Comparison of ENCODE assay signal across 8 mouse cellular contexts in genomic region chr6:71271057-71271388, GRCm38 (mm10). TPM values are rescaled to one million over a fixed set of nuclear protein-coding genes. Genes with fewer than 3 reads are reported as not detected.
A peak's percentile ranks its signal among the peaks of the same experiment; 100 is the strongest.
DNase-seq lines count a peak whose midpoint lies in the region; ATAC-seq and TF ChIP-seq lines count a peak whose summit lies in the region.

No protein-coding gene starts in this region.

- no peak for TF ChIP-seq CTCF in ES-Bruce4 (IDR thresholded peaks at IDR 0.05; ENCODE audit: low read depth, low read length)

- no peaks in the 10 kb centered on the region for H3K27me3 ChIP-seq in heart, embryonic 13.5 days (replicated peaks)
- H3K27me3 ChIP-seq in ES-Bruce4 (ENCODE audit: control insufficient read depth, insufficient read depth, low read length, poor library complexity, severe bottlenecking): no peaks in the 10 kb centered on the region
- no peaks in the 10 kb centered on the region for H3K27me3 ChIP-seq in forebrain, embryonic 15.5 days
- no peaks in the 10 kb centered on the region for H3K27me3 ChIP-seq in liver, embryonic 16.5 days (ENCODE audit: control insufficient read depth, insufficient read depth, low read depth, low read length)

- H3K9me3 ChIP-seq in heart, embryonic 13.5 days: no peaks in the 10 kb centered on the region
- no peaks in the 10 kb centered on the region for H3K9me3 ChIP-seq in ES-Bruce4 (replicated peaks; ENCODE audit: control insufficient read depth, insufficient read depth, low read length, poor library complexity, severe bottlenecking)
- H3K9me3 ChIP-seq in forebrain, embryonic 15.5 days: no peaks in the 10 kb centered on the region
- H3K9me3 ChIP-seq in liver, embryonic 16.5 days (replicated peaks; ENCODE audit: control insufficient read depth, low read length): no peaks in the 10 kb centered on the region

- DNase-seq in heart, adult 11 months: no peak
- DNase-seq in cerebellum, postnatal 10 days: no peak
- DNase-seq in left cerebral cortex, postnatal 25 days (ENCODE audit: low spot score in 2 of 2): no peak
- no peak for DNase-seq in adrenal gland, adult 8-10 months

- peak overlapping the region; percentile 69 for H3K9ac ChIP-seq in heart, embryonic 13.5 days
- H3K9ac ChIP-seq in ES-Bruce4 (ENCODE audit: low read depth, poor library complexity, severe bottlenecking): peak overlapping the region; percentile 86
- H3K9ac ChIP-seq in forebrain, embryonic 15.5 days (replicated peaks): peak overlapping the region; percentile 41
- peak overlapping the region; percentile 49 for H3K9ac ChIP-seq in liver, embryonic 16.5 days (ENCODE audit: low read depth, low read length)

- intact Hi-C loops in left cerebral cortex, postnatal 25 days (cut with DNase I): loop anchor here (2.0 to 10.0 kb wide), 5 partner anchors 124 to 554 kb away; partner anchors contain the start of genes Kdm3a, Mrpl35 and Rnf103

- no peaks in the 10 kb centered on the region for H3K36me3 ChIP-seq in heart, embryonic 13.5 days
- no peaks in the 10 kb centered on the region for H3K36me3 ChIP-seq in ES-Bruce4 (ENCODE audit: control insufficient read depth, insufficient read depth, low read length, poor library complexity, severe bottlenecking)
- H3K36me3 ChIP-seq in forebrain, embryonic 15.5 days: no peaks in the 10 kb centered on the region
- H3K36me3 ChIP-seq in liver, embryonic 16.5 days (ENCODE audit: control insufficient read depth, insufficient read depth): no peaks in the 10 kb centered on the region

- TF ChIP-seq POLR2A in ES-Bruce4 (IDR thresholded peaks at IDR 0.05; ENCODE audit: insufficient read depth, low read length): no peak

- no peak for TF ChIP-seq EP300 in ES-Bruce4 (IDR thresholded peaks at IDR 0.05; ENCODE audit: insufficient read depth, low read depth, low read length)

- H3K4me1 ChIP-seq in heart, embryonic 13.5 days: peaks cover 45% of the 10 kb centered on the region
- no peaks in the 10 kb centered on the region for H3K4me1 ChIP-seq in ES-Bruce4 (ENCODE audit: control insufficient read depth, insufficient read depth, low read length)
- peaks cover 17% of the 10 kb centered on the region for H3K4me1 ChIP-seq in forebrain, embryonic 15.5 days
- H3K4me1 ChIP-seq in liver, embryonic 16.5 days (ENCODE audit: control insufficient read depth, low read depth, low read length): peaks cover 13% of the 10 kb centered on the region

- H3K27ac ChIP-seq in heart, embryonic 13.5 days (replicated peaks): peak overlapping the region; percentile 97
- peak overlapping the region; percentile 87 for H3K27ac ChIP-seq in ES-Bruce4 (ENCODE audit: insufficient read depth, low read length)
- H3K27ac ChIP-seq in forebrain, embryonic 15.5 days (replicated peaks): peak overlapping the region; percentile 87
- H3K27ac ChIP-seq in liver, embryonic 16.5 days (ENCODE audit: low read length): peak overlapping the region; percentile 86

- peak overlapping the region; percentile 78 for H3K4me3 ChIP-seq in heart, embryonic 13.5 days
- peak overlapping the region; percentile 96 for H3K4me3 ChIP-seq in ES-Bruce4 (ENCODE audit: low read depth, low read length)
- peak overlapping the region; percentile 70 for H3K4me3 ChIP-seq in forebrain, embryonic 15.5 days
- H3K4me3 ChIP-seq in liver, embryonic 16.5 days (ENCODE audit: low read depth, low read length): peak overlapping the region; percentile 95

- 2% methylated on average over 8 of the region's 8 CpGs for WGBS in heart, embryonic 13.5 days
- 1% methylated on average over 8 of the region's 8 CpGs for WGBS in forebrain, embryonic 15.5 days
- WGBS in liver, embryonic 16.5 days (ENCODE audit: insufficient replicate concordance): 1% methylated on average over 8 of the region's 8 CpGs

- no peak; the same call in 1 of the 2 replicates for ATAC-seq in heart, embryonic 13.5 days (ENCODE audit: extremely low read depth, insufficient number of reproducible peaks, low FRiP score, low TSS enrichment)
- ATAC-seq in forebrain, embryonic 15.5 days (replicated peaks): peak; percentile 74; the same call in 1 of the 2 replicates
- ATAC-seq in liver, embryonic 16.5 days (ENCODE audit: low read depth): peak; percentile 1

- peak overlapping the region; percentile 86 for H3K4me2 ChIP-seq in heart, embryonic 13.5 days
- H3K4me2 ChIP-seq in forebrain, embryonic 15.5 days (replicated peaks): peak overlapping the region; percentile 69
- H3K4me2 ChIP-seq in liver, embryonic 16.5 days (ENCODE audit: low read depth, low read length): peak overlapping the region; percentile 88

RNA-seq across cellular contexts. Expression of gene Krcc1, which starts 0.5 kb away (rescaled TPM):
- 48.5 and 57.4 TPM in 2 replicates for polyA plus RNA-seq in heart, embryonic 13.5 days (2015; fragmentation: Nextera tagmentation; extraction: Ambion mirVana)
- 53.7 and 59.1 TPM in 2 replicates for polyA plus RNA-seq in ES-Bruce4 (2011; ENCODE audit: insufficient read depth, insufficient read length, low read depth, missing spikeins)
- 20.5 and 21.3 TPM in 2 replicates for polyA plus RNA-seq in forebrain, embryonic 15.5 days (2015; fragmentation: Nextera tagmentation; extraction: Ambion mirVana)
- 23.0 and 24.5 TPM in 2 replicates for polyA plus RNA-seq in liver, embryonic 16.5 days (2015; fragmentation: Nextera tagmentation; extraction: Ambion mirVana)
- total RNA-seq in left cerebral cortex, postnatal 25 days (2021): 10 to 100 TPM; 13.6 to 14.9 TPM
- total RNA-seq in adrenal gland, adult 8-10 months (2022): 10 to 100 TPM; 57.0 to 69.2 (median 65.6) TPM

RNA-seq across cellular contexts. Expression of gene Smyd1, which starts 51.0 kb away (rescaled TPM):
- polyA plus RNA-seq in heart, embryonic 13.5 days (2015; fragmentation: Nextera tagmentation; extraction: Ambion mirVana): 90.5 and 93.4 TPM in 2 replicates
- 0.42 and 0.61 TPM in 2 replicates for polyA plus RNA-seq in ES-Bruce4 (2011; ENCODE audit: insufficient read depth, insufficient read length, low read depth, missing spikeins)
- polyA plus RNA-seq in forebrain, embryonic 15.5 days (2015; fragmentation: Nextera tagmentation; extraction: Ambion mirVana): 0.15 and 0.26 TPM in 2 replicates
- 0.47 and 0.64 TPM in 2 replicates for polyA plus RNA-seq in liver, embryonic 16.5 days (2015; fragmentation: Nextera tagmentation; extraction: Ambion mirVana)
- 1 to 10 TPM in 1 of 2 experiments, under 1 TPM in 1; 0.96 to 2.4 TPM for total RNA-seq in left cerebral cortex, postnatal 25 days (2021)
- total RNA-seq in adrenal gland, adult 8-10 months (2022): under 1 TPM in 3 of 4 experiments, not detected in 1; 0.13 to 0.23 (median 0.21) TPM

RNA-seq across cellular contexts. Expression of gene Cd8b1, which starts 51.6 kb away (rescaled TPM):
- 0.12 TPM in 1 of 2 replicates, not detected in the other for polyA plus RNA-seq in heart, embryonic 13.5 days (2015; fragmentation: Nextera tagmentation; extraction: Ambion mirVana)
- polyA plus RNA-seq in ES-Bruce4 (2011; ENCODE audit: insufficient read depth, insufficient read length, low read depth, missing spikeins): not detected in 2 replicates
- polyA plus RNA-seq in forebrain, embryonic 15.5 days (2015; fragmentation: Nextera tagmentation; extraction: Ambion mirVana): not detected in 2 replicates
- 0.07 TPM in 1 of 2 replicates, not detected in the other for polyA plus RNA-seq in liver, embryonic 16.5 days (2015; fragmentation: Nextera tagmentation; extraction: Ambion mirVana)
- not detected for total RNA-seq in left cerebral cortex, postnatal 25 days (2021)
- under 1 TPM in 3 of 4 experiments, not detected in 1; 0.31 to 0.32 (median 0.31) TPM for total RNA-seq in adrenal gland, adult 8-10 months (2022)

Comparison
In these comparisons a context has a peak if more than half of its experiments do, and no peak if none do; other contexts are left out.
1. RNA of gene Smyd1, which starts 51.0 kb away (polyA plus RNA-seq): 90.5 to 93.4 TPM in heart, embryonic 13.5 days; 0.47 to 0.64 TPM in liver, embryonic 16.5 days, 0.42 to 0.61 TPM in ES-Bruce4 and 0.15 to 0.26 TPM in forebrain, embryonic 15.5 days; every median in the first group is over 10 times any median in the second.
2. Peak in every context shown above with its lines, with median percentiles within 50 percentile points of each other: H3K27ac ChIP-seq, H3K4me2 ChIP-seq, H3K4me3 ChIP-seq and H3K9ac ChIP-seq.